Mouse (Mus musculus) cerebellum, adult 2 months (tissue): ENCODE measurements at regions not wholly inside any gene's neighbourhood (a gene's known extent, or its start where the extent isn't known, plus 50 kb on each side); places are given as distances from the start of the nearest gene placed in this dataset.

Experiments used
- DNase-seq, 2 experiments: peaks; one replicate each; pipeline ENCODE4 v3.0.0; 2021
- H3K27ac ChIP-seq: fragments of 200-500 bp; 2 replicates; pipeline ENCODE4 v1.5.1; 2012; ENCODE audit warnings: low read length, control low read depth, inconsistent platforms; ENCODE audit not compliant: insufficient read depth
- H3K27me3 ChIP-seq: fragments of 200-500 bp; 2 replicates; pipeline ENCODE4 v1.6.1; 2012; ENCODE audit warnings: inconsistent platforms, mild to moderate bottlenecking, low read length, moderate library complexity; ENCODE audit not compliant: control insufficient read depth, insufficient read depth
- H3K4me1 ChIP-seq: fragments of 200-500 bp; 2 replicates; pipeline ENCODE4 v1.6.1; 2011; ENCODE audit warnings: low read length; ENCODE audit not compliant: control insufficient read depth, insufficient read depth
- H3K4me3 ChIP-seq: fragments of 200-500 bp; replicated peaks from 2 replicates; pipeline ENCODE3; 2011; ENCODE audit warnings: mild to moderate bottlenecking, low read depth, low read length, control low read depth; ENCODE audit not compliant: insufficient read depth
- CTCF ChIP-seq: fragments of 200-500 bp; IDR thresholded peaks from 2 replicates; pipeline ENCODE4 v1.5.1; 2011; ENCODE audit warnings: low read depth, mild to moderate bottlenecking, control low read depth, low read length, moderate library complexity, borderline replicate concordance; ENCODE audit not compliant: insufficient read depth
- POLR2A ChIP-seq: fragments of 200-500 bp; IDR thresholded peaks from 2 replicates; pipeline ENCODE4 v1.6.1; 2011; ENCODE audit warnings: low read length, control low read depth, borderline replicate concordance; ENCODE audit not compliant: insufficient read depth
- WGBS: fragments of 180-500 bp; shearing (Covaris S2); methylation state at CpG from one replicate; pipeline ENCODE4 v1.1.7; 2018; 5-methylcytosine and 5-hydroxymethylcytosine counted together

GRCm38 (mm10) chr13:97530570-97530969 is 229.9 kb downstream of the Gm10260 start:
- Histone ChIP-seq H3K4me3 (no peak overlapping the region), H3K27ac (no peak overlapping the region), H3K4me1 (no peaks in the 10 kb centered on the region), H3K27me3 (no peaks in the 10 kb centered on the region)
- no peak for TF ChIP-seq CTCF
- TF ChIP-seq POLR2A: no peak
- 73% methylated on average over 2 of the region's 2 CpGs for WGBS
- no peak for DNase-seq

GRCm38 (mm10) chr13:97527958-97528357 is 232.5 kb downstream of the Gm10260 start:
- DNase-seq: no peak
- Histone ChIP-seq H3K27ac (no peak overlapping the region), H3K4me1 (no peaks in the 10 kb centered on the region; the same call in 1 of the 2 replicates), H3K27me3 (no peaks in the 10 kb centered on the region), H3K4me3 (no peak overlapping the region)
- WGBS: 51% methylated on average over 2 of the region's 2 CpGs
- TF ChIP-seq POLR2A (no peak), CTCF (no peak)

GRCm38 (mm10) chr13:97524847-97525434 is 235.5 kb downstream of the Gm10260 start:
- TF ChIP-seq CTCF (no peak), POLR2A (no peak)
- no peaks in the 10 kb centered on the region; the same call in 1 of the 2 replicates for H3K4me1 ChIP-seq
- peaks cover 1% of the 10 kb centered on the region; the same call in 1 of the 2 replicates for H3K27me3 ChIP-seq
- no peak overlapping the region for H3K4me3 ChIP-seq
- DNase-seq: no peak
- H3K27ac ChIP-seq: no peak overlapping the region
- WGBS: 86% methylated on average over 7 of the region's 7 CpGs

- peaks cover 1% of the 10 kb centered on the region; the same call in 1 of the 2 replicates for H3K27me3 ChIP-seq
- DNase-seq: no peak
- no peak overlapping the region for H3K4me3 ChIP-seq
- H3K4me1 ChIP-seq: no peaks in the 10 kb centered on the region; the same call in 1 of the 2 replicates
- TF ChIP-seq POLR2A: no peak
- no peak for TF ChIP-seq CTCF
- H3K27ac ChIP-seq: no peak overlapping the region
- WGBS: 48% methylated on average over 19 of the region's 19 CpGs
Observed at GRCm38 (mm10) chr13:97523523-97524412, 236.7 kb downstream of the Gm10260 start.

- TF ChIP-seq POLR2A (no peak), CTCF (no peak)
- DNase-seq: no peak
- Histone ChIP-seq H3K27me3 (peaks cover 1% of the 10 kb centered on the region; the same call in 1 of the 2 replicates), H3K4me1 (no peaks in the 10 kb centered on the region; the same call in 1 of the 2 replicates), H3K4me3 (no peak overlapping the region), H3K27ac (no peak overlapping the region)
- WGBS: 94% methylated on average over 13 of the region's 13 CpGs
Observed at GRCm38 (mm10) chr13:97520988-97521547, 239.4 kb downstream of the Gm10260 start.

- WGBS: 97% methylated on average over 4 of the region's 4 CpGs
- no peak overlapping the region for H3K27ac ChIP-seq
Observed at GRCm38 (mm10) chr13:97516731-97517130, 243.7 kb downstream of the Gm10260 start.

GRCm38 (mm10) chr13:97514421-97515066 is 245.9 kb downstream of the Gm10260 start:
- Histone ChIP-seq H3K4me1 (no peaks in the 10 kb centered on the region), H3K27ac (no peak overlapping the region), H3K4me3 (no peak overlapping the region), H3K27me3 (no peaks in the 10 kb centered on the region)
- 68% methylated on average over 21 of the region's 21 CpGs for WGBS
- DNase-seq: no peak
- no peak for TF ChIP-seq CTCF
- TF ChIP-seq POLR2A: no peak

More at GRCm38 (mm10) chr13:97516731-97517130, 243.7 kb downstream of the Gm10260 start:
- Histone ChIP-seq H3K4me1 (no peaks in the 10 kb centered on the region), H3K4me3 (no peak overlapping the region), H3K27me3 (no peaks in the 10 kb centered on the region)
- DNase-seq: no peak
- no peak for TF ChIP-seq POLR2A
- TF ChIP-seq CTCF: no peak

- WGBS: 75% methylated on average over 4 of the region's 4 CpGs
- H3K27me3 ChIP-seq: no peaks in the 10 kb centered on the region
- DNase-seq: no peak
- no peak overlapping the region for H3K27ac ChIP-seq
- H3K4me3 ChIP-seq: no peak overlapping the region
- no peak for TF ChIP-seq CTCF
- no peak for TF ChIP-seq POLR2A
- H3K4me1 ChIP-seq: no peaks in the 10 kb centered on the region
Observed at GRCm38 (mm10) chr13:97512521-97512920, 247.9 kb downstream of the Gm10260 start.
